ENCODE assay signal across 8 mouse cellular contexts in genomic region chr6:72553079-72553412, GRCm38 (mm10). TPM values are rescaled to one million over a fixed set of nuclear protein-coding genes. Genes with fewer than 3 reads are reported as not detected.
A peak's percentile ranks its signal among the peaks of the same experiment; 100 is the strongest.
DNase-seq lines count a peak whose midpoint lies in the region; ATAC-seq and TF ChIP-seq lines count a peak whose summit lies in the region.

No protein-coding gene starts in this region.

- 14% methylated on average over 8 of the region's 8 CpGs for WGBS in lung, embryonic 14.5 days
- 8% methylated on average over 8 of the region's 8 CpGs for WGBS in embryonic facial prominence, embryonic 15.5 days
- WGBS in intestine, postnatal 0 days: 12% methylated on average over 8 of the region's 8 CpGs
- WGBS in neural tube, embryonic 14.5 days: 15% methylated on average over 8 of the region's 8 CpGs

- no peaks in the 10 kb centered on the region for H3K36me3 ChIP-seq in lung, embryonic 14.5 days (ENCODE audit: insufficient read depth)
- H3K36me3 ChIP-seq in embryonic facial prominence, embryonic 15.5 days: no peaks in the 10 kb centered on the region
- no peaks in the 10 kb centered on the region; the same call in 1 of the 2 replicates for H3K36me3 ChIP-seq in intestine, postnatal 0 days (ENCODE audit: control insufficient read depth, insufficient read depth)
- no peaks in the 10 kb centered on the region for H3K36me3 ChIP-seq in neural tube, embryonic 14.5 days (ENCODE audit: control insufficient read depth, insufficient read depth, low read length)

- no peak for ATAC-seq in lung, embryonic 14.5 days (ENCODE audit: insufficient read depth)
- no peak for ATAC-seq in embryonic facial prominence, embryonic 15.5 days (ENCODE audit: insufficient number of reproducible peaks, low FRiP score, low TSS enrichment, low read depth)
- ATAC-seq in intestine, postnatal 0 days: peak; percentile 11; the same call in 1 of the 2 replicates
- ATAC-seq in neural tube, embryonic 14.5 days (ENCODE audit: low read depth): no peak; the same call in 1 of the 2 replicates

- no peaks in the 10 kb centered on the region for H3K9me3 ChIP-seq in lung, embryonic 14.5 days (ENCODE audit: low read depth, low read length)
- no peaks in the 10 kb centered on the region for H3K9me3 ChIP-seq in embryonic facial prominence, embryonic 15.5 days (replicated peaks)
- H3K9me3 ChIP-seq in intestine, postnatal 0 days (ENCODE audit: control insufficient read depth): no peaks in the 10 kb centered on the region
- no peaks in the 10 kb centered on the region for H3K9me3 ChIP-seq in neural tube, embryonic 14.5 days (ENCODE audit: control insufficient read depth, low read length)

- TF ChIP-seq CTCF in lung, embryonic 14.5 days (IDR thresholded peaks at IDR 0.05; ENCODE audit: low read depth): no peak
- TF ChIP-seq CTCF in intestine, postnatal 0 days (IDR thresholded peaks at IDR 0.05; ENCODE audit: low read depth): no peak

- no peak for DNase-seq in lung, embryonic 14.5 days
- no peak for DNase-seq in lung, postnatal 14 days
- no peak for DNase-seq in adrenal gland, adult (ENCODE audit: inconsistent age in 2 of 2, low spot score in 1 of 2)
- no peak for DNase-seq in ovary, postnatal 36 days (ENCODE audit: low spot score)
- DNase-seq in cerebellum, adult 18-20 months: no peak

- H3K27ac ChIP-seq in lung, embryonic 14.5 days (ENCODE audit: low read depth): peak overlapping the region; percentile 90
- H3K27ac ChIP-seq in embryonic facial prominence, embryonic 15.5 days (replicated peaks): peak overlapping the region; percentile 94
- H3K27ac ChIP-seq in intestine, postnatal 0 days (ENCODE audit: low read depth, low read length): peak overlapping the region; percentile 66
- peak overlapping the region; percentile 69; the same call in 1 of the 2 replicates for H3K27ac ChIP-seq in neural tube, embryonic 14.5 days (ENCODE audit: low read depth, low read length)

- H3K4me1 ChIP-seq in lung, embryonic 14.5 days (ENCODE audit: insufficient read depth): no peaks in the 10 kb centered on the region
- H3K4me1 ChIP-seq in embryonic facial prominence, embryonic 15.5 days: peaks cover 48% of the 10 kb centered on the region
- H3K4me1 ChIP-seq in intestine, postnatal 0 days (replicated peaks; ENCODE audit: control insufficient read depth, insufficient read depth, low read length): peaks cover 19% of the 10 kb centered on the region
- peaks cover 4% of the 10 kb centered on the region; the same call in 1 of the 2 replicates for H3K4me1 ChIP-seq in neural tube, embryonic 14.5 days (ENCODE audit: control insufficient read depth, insufficient read depth, low read length)

- H3K4me2 ChIP-seq in lung, embryonic 14.5 days: peak overlapping the region; percentile 71
- peak overlapping the region; percentile 47 for H3K4me2 ChIP-seq in embryonic facial prominence, embryonic 15.5 days (replicated peaks)
- peak overlapping the region; percentile 59 for H3K4me2 ChIP-seq in intestine, postnatal 0 days (replicated peaks; ENCODE audit: low read depth)
- peak overlapping the region; percentile 68 for H3K4me2 ChIP-seq in neural tube, embryonic 14.5 days (ENCODE audit: low read depth, low read length)

- H3K9ac ChIP-seq in lung, embryonic 14.5 days: peak overlapping the region; percentile 55
- H3K9ac ChIP-seq in embryonic facial prominence, embryonic 15.5 days: no peak overlapping the region
- peak overlapping the region; percentile 40; the same call in 1 of the 2 replicates for H3K9ac ChIP-seq in intestine, postnatal 0 days (ENCODE audit: low read depth, low read length)
- H3K9ac ChIP-seq in neural tube, embryonic 14.5 days (replicated peaks; ENCODE audit: low read depth, low read length): peak overlapping the region; percentile 21; the same call in 1 of the 2 replicates

- peak overlapping the region; percentile 35 for H3K4me3 ChIP-seq in lung, embryonic 14.5 days (ENCODE audit: low read depth, low read length)
- peak overlapping the region; percentile 36 for H3K4me3 ChIP-seq in embryonic facial prominence, embryonic 15.5 days (replicated peaks)
- peak overlapping the region; percentile 37 for H3K4me3 ChIP-seq in intestine, postnatal 0 days (ENCODE audit: low read depth, low read length)
- H3K4me3 ChIP-seq in neural tube, embryonic 14.5 days (ENCODE audit: low read depth, low read length): peak overlapping the region; percentile 35

- H3K27me3 ChIP-seq in lung, embryonic 14.5 days (ENCODE audit: insufficient read depth, low read length): no peaks in the 10 kb centered on the region
- H3K27me3 ChIP-seq in embryonic facial prominence, embryonic 15.5 days: no peaks in the 10 kb centered on the region
- no peaks in the 10 kb centered on the region for H3K27me3 ChIP-seq in intestine, postnatal 0 days (replicated peaks; ENCODE audit: control insufficient read depth, insufficient read depth, low read length)
- no peaks in the 10 kb centered on the region for H3K27me3 ChIP-seq in neural tube, embryonic 14.5 days (ENCODE audit: control insufficient read depth, insufficient read depth, low read length)

RNA-seq across cellular contexts. Expression of gene Capg, which starts 8.9 kb away (rescaled TPM):
- 40.5 and 45.9 TPM in 2 replicates for polyA plus RNA-seq in lung, embryonic 14.5 days (2014; fragmentation: Nextera tagmentation; extraction: Ambion mirVana)
- polyA plus RNA-seq in embryonic facial prominence, embryonic 15.5 days (2015; fragmentation: Nextera tagmentation; extraction: Ambion mirVana): 122 and 132 TPM in 2 replicates
- 25.2 and 28.5 TPM in 2 replicates for polyA plus RNA-seq in intestine, postnatal 0 days (2015; fragmentation: Nextera tagmentation; extraction: Ambion mirVana)
- 3.4 and 9.0 TPM in 2 replicates for polyA plus RNA-seq in neural tube, embryonic 14.5 days (2014; fragmentation: Nextera tagmentation; extraction: Ambion mirVana)

RNA-seq across cellular contexts. Expression of gene Sh2d6, which starts 31.5 kb away (rescaled TPM):
- polyA plus RNA-seq in lung, embryonic 14.5 days (2014; fragmentation: Nextera tagmentation; extraction: Ambion mirVana): not detected in 2 replicates
- polyA plus RNA-seq in embryonic facial prominence, embryonic 15.5 days (2015; fragmentation: Nextera tagmentation; extraction: Ambion mirVana): 0.18 and 0.49 TPM in 2 replicates
- polyA plus RNA-seq in intestine, postnatal 0 days (2015; fragmentation: Nextera tagmentation; extraction: Ambion mirVana): 0.12 and 0.16 TPM in 2 replicates
- 0.22 and 1.2 TPM in 2 replicates for polyA plus RNA-seq in neural tube, embryonic 14.5 days (2014; fragmentation: Nextera tagmentation; extraction: Ambion mirVana)

RNA-seq across cellular contexts. Expression of gene Elmod3, which starts 45.2 kb away (rescaled TPM):
- 15.9 and 16.2 TPM in 2 replicates for polyA plus RNA-seq in lung, embryonic 14.5 days (2014; fragmentation: Nextera tagmentation; extraction: Ambion mirVana)
- 18.8 and 23.9 TPM in 2 replicates for polyA plus RNA-seq in embryonic facial prominence, embryonic 15.5 days (2015; fragmentation: Nextera tagmentation; extraction: Ambion mirVana)
- 11.1 and 11.7 TPM in 2 replicates for polyA plus RNA-seq in intestine, postnatal 0 days (2015; fragmentation: Nextera tagmentation; extraction: Ambion mirVana)
- 17.6 and 17.8 TPM in 2 replicates for polyA plus RNA-seq in neural tube, embryonic 14.5 days (2014; fragmentation: Nextera tagmentation; extraction: Ambion mirVana)

RNA-seq across cellular contexts. Expression of gene Retsat, which starts 45.2 kb away (rescaled TPM):
- 17.2 and 18.4 TPM in 2 replicates for polyA plus RNA-seq in lung, embryonic 14.5 days (2014; fragmentation: Nextera tagmentation; extraction: Ambion mirVana)
- 18.1 and 18.7 TPM in 2 replicates for polyA plus RNA-seq in embryonic facial prominence, embryonic 15.5 days (2015; fragmentation: Nextera tagmentation; extraction: Ambion mirVana)
- 24.6 and 26.4 TPM in 2 replicates for polyA plus RNA-seq in intestine, postnatal 0 days (2015; fragmentation: Nextera tagmentation; extraction: Ambion mirVana)
- 3.9 and 5.5 TPM in 2 replicates for polyA plus RNA-seq in neural tube, embryonic 14.5 days (2014; fragmentation: Nextera tagmentation; extraction: Ambion mirVana)
